Mouse (Mus musculus): ENCODE data around the gene Zfhx3. TPM values are rescaled to one million over a fixed set of nuclear protein-coding genes. Genes with fewer than 3 reads are reported as not detected.

Zfhx3 gene
- total RNA-seq, 2 experiments from 2014 or later: 4.3 to 4.6 TPM

DNA sequence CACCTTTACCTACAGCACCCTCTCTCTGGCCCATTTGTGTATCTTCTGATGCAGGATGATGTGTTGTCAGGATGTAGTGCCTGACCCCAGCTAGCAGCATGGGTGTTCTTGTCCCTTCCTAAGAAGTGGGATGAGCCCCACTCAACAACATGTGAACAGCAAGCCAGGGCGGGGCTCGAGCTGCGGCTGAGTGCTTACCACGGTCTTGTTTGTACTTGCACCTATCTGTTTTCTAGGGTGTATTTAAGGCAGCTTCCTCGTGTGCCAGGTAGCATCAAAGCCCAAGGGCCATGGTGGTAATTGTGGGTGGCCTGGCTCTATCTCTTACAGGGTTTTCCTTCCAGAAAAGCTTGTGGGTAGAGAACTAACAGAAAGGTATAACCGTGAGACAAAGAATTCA lies 937.7 kb downstream of the Zfhx3 start:
- DNase-seq (ENCODE audit: low spot score in 2 of 2): no peak
- TF ChIP-seq CTCF (conservative IDR thresholded peaks at IDR 0.05): no peak
- no peak overlapping the region for H3K4me3 ChIP-seq
- no peak overlapping the region for H3K27ac ChIP-seq

GRCm38 (mm10) chr8:108881336-108881735 lies 938.9 kb downstream of the Zfhx3 start:
- Histone ChIP-seq H3K27ac (no peak overlapping the region), H3K4me3 (no peak overlapping the region)
- DNase-seq (ENCODE audit: low spot score in 2 of 2): no peak
- TF ChIP-seq CTCF (conservative IDR thresholded peaks at IDR 0.05): no peak

DNA sequence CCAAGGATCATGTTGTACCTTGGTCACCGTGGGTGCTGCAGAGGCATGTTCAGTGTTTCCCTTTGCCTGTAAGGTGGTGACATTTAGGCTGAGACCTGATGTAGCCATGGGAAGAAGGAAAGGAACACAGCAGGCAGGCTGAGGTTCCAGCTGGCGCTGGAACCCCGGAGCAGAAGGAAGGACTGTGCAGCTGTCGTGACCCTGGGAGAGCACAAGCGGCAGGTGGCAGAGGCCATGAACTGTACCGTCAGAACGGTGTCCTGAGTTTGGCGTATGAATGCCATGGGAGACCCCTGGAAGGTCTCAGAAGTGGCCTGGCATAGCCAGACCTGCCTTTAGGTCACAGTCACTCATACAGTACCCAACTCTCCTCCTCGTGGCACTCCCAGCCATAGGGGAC lies 939.6 kb downstream of the Zfhx3 start:
- DNase-seq (ENCODE audit: low spot score in 2 of 2): no peak

DNA sequence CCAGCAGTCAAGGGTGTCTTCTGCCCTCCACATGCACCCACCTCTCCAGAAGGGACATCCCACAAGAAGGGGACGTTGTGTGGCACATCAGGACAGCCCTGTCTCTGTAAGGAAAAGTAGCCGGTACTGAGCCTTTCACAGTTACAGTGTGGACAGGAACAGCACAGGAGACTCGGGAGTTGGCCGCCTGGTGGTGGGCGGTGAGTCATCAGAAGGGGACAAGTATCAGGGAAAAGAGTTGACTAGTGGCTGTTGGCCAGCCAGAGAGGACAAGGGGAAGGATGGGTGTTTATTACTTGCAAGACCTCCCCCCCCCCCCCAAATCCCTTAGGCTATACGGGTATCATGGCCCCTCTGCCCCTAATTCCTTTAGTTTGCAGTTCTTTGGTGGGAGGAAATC lies 940.9 kb downstream of the Zfhx3 start:
- no peak for TF ChIP-seq CTCF (conservative IDR thresholded peaks at IDR 0.05)
- Histone ChIP-seq H3K27ac (no peak overlapping the region), H3K4me3 (no peak overlapping the region)
- DNase-seq (ENCODE audit: low spot score in 2 of 2): no peak

More for the DNA sequence above, 939.6 kb downstream of the Zfhx3 start:
- TF ChIP-seq CTCF (conservative IDR thresholded peaks at IDR 0.05): no peak
- H3K4me3 ChIP-seq: no peak overlapping the region
- H3K27ac ChIP-seq: no peak overlapping the region

- Histone ChIP-seq H3K27ac (no peak overlapping the region), H3K4me3 (no peak overlapping the region)
- TF ChIP-seq CTCF (conservative IDR thresholded peaks at IDR 0.05): no peak
- no peak for DNase-seq (ENCODE audit: low spot score in 2 of 2)
Observed at GRCm38 (mm10) chr8:108884947-108885346, 942.5 kb downstream of the Zfhx3 start.

DNA sequence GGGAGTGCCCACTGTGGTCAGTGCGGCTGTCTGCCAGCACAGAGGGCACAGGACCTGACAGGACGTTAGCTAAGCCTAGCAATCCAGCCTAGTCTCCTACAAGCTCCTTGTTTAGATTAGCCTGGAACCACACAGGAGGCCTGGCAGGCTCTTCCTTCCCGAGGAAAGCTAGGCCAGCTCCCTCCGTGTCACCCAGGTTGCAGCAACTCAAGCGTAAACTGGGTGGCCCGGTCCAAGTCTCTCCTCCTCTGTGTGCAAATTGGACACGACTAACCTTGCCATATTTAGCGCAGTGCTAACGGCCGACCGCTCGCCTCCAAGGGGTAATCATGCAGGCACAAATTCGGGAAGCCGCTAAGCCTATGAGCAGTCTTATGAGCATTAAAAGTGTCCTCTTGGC lies 943.0 kb downstream of the Zfhx3 start:
- TF ChIP-seq CTCF (conservative IDR thresholded peaks at IDR 0.05): no peak

DNA sequence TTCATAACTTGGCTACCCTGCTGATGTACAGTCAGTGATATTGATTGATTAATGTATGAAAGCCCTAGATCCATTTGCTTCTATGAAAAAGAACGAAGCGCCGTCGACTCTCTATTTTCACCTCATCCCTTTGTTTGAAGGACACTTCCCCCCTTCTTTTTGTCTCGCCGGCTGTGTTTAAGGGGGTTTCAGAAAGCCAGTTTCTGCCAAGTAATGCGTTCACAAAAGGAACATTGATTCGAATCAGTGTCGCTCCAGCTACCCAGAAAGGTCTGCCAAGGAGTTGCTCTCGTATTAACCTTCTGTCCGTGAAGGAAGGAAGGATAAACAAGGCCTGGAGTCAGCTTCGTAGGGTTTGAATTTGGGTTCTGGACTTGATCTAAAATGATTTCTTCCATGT lies 943.4 kb downstream of the Zfhx3 start:
- no peak overlapping the region for H3K4me3 ChIP-seq
- DNase-seq (ENCODE audit: low spot score in 2 of 2): no peak
- no peak for TF ChIP-seq CTCF (conservative IDR thresholded peaks at IDR 0.05)
- no peak overlapping the region for H3K27ac ChIP-seq

More for the DNA sequence above, 943.0 kb downstream of the Zfhx3 start:
- no peak for DNase-seq (ENCODE audit: low spot score in 2 of 2)
- no peak overlapping the region for H3K27ac ChIP-seq
- H3K4me3 ChIP-seq: no peak overlapping the region

- peak; percentile 76 to 82 for DNase-seq (ENCODE audit: low spot score in 2 of 2)
- H3K4me3 ChIP-seq: peak overlapping the region; percentile 48
- peak overlapping the region; percentile 39; the same call in 1 of the 2 replicates for H3K27ac ChIP-seq
- TF ChIP-seq CTCF (conservative IDR thresholded peaks at IDR 0.05): peak; percentile 95
Observed at GRCm38 (mm10) chr8:108886599-108887255, 944.3 kb downstream of the Zfhx3 start.

- no peak for TF ChIP-seq CTCF (conservative IDR thresholded peaks at IDR 0.05)
- no peak for DNase-seq (ENCODE audit: low spot score in 2 of 2)
- no peak overlapping the region for H3K4me3 ChIP-seq
- peak overlapping the region; percentile 39; the same call in 1 of the 2 replicates for H3K27ac ChIP-seq
Observed at GRCm38 (mm10) chr8:108887256-108887615, 944.8 kb downstream of the Zfhx3 start.

DNA sequence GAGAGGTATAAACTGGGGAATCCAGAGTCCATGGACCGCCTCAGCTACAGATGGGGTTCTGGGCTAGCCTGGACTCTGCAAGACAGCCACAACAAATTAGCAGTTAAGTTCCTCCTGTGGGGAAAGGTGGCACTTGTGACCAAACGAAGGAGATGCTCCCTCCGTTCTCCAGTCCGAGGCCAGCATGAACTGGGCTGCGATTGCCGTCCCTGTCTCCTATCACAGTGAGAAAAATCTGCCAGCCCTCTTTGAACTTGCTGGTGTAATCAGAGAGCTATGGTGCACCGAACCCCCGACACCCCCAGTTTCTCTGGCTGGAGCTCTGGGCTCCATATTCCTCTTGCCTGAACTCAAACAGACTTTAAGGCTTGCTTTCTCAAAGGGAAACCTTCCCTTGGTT lies 945.4 kb downstream of the Zfhx3 start:
- Histone ChIP-seq H3K27ac (no peak overlapping the region), H3K4me3 (no peak overlapping the region)
- no peak for TF ChIP-seq CTCF (conservative IDR thresholded peaks at IDR 0.05)
- DNase-seq (ENCODE audit: low spot score in 2 of 2): no peak

GRCm38 (mm10) chr8:108888924-108889323 lies 946.5 kb downstream of the Zfhx3 start:
- no peak overlapping the region for H3K27ac ChIP-seq
- no peak for DNase-seq (ENCODE audit: low spot score in 2 of 2)
- TF ChIP-seq CTCF (conservative IDR thresholded peaks at IDR 0.05): no peak
- no peak overlapping the region for H3K4me3 ChIP-seq

DNA sequence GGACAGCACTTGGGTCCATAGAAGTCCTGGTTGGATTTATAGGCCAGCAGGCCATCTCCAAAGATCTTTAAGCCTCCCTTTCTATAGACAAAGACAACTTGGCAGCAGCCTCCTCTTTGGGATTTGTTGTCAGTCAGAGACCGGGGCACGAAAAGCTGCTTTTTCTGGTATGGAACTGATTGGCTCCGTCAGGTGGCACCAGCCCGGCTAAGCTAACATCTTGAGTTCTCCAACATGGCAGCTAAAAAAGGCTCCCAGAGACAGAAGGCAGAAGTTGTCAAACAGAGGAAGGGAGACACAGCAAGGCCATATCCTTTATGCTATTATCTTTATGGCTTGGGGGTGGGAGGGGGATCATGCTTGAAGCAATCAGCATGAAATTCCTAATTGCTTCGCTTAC lies 947.0 kb downstream of the Zfhx3 start:
- no peak for TF ChIP-seq CTCF (conservative IDR thresholded peaks at IDR 0.05)
- Histone ChIP-seq H3K4me3 (no peak overlapping the region), H3K27ac (no peak overlapping the region)
- DNase-seq (ENCODE audit: low spot score in 2 of 2): no peak

DNA sequence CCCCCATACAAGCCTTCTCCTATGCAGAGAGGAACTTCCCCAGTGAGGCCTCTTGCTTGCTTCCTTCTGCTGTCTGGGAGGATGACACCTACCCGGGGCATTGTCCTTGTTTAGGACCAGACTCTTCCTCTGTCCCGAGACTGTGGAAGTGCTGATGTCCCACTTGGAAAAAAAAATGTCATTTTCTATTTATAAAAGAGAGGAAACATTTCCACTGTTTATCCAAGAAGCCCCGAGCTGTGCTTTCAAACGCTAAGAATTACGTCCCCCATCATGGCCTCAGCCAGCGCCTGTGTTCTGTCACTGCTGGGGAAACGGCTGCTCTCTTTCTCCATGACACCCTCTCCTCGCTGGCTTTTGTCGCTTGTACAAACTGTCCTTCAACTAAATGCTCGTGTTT lies 951.8 kb downstream of the Zfhx3 start:
- TF ChIP-seq CTCF (conservative IDR thresholded peaks at IDR 0.05): no peak
- Histone ChIP-seq H3K4me3 (no peak overlapping the region), H3K27ac (no peak overlapping the region)

More for the DNA sequence above, 951.8 kb downstream of the Zfhx3 start:
- DNase-seq (ENCODE audit: low spot score in 2 of 2): no peak

Measured in layer of hippocampus, adult 2 months (tissue).